Mouse (Mus musculus): ENCODE measurements around the gene Ube2ql1.

DNA sequence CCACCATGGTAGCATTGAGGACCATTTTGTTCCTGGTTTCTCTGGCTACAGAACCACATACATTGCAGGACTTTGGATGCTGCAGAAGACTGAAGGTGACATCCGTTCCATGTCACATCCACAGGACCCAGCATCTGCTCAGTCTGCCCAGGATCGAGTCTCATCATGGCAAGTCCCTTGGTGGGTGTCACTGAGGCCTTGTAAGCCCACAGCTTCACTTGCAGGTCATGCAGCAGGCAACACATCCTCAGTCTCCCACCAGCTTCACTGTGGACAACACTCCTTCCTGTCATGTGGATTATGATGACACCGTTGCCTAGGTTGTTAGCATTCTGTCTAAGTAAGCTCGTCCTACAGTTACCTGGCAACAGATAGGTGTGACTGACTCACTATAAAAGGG is 32.7 kb upstream of the Ube2ql1 start:
- TF ChIP-seq CTCF (IDR thresholded peaks at IDR 0.05; ENCODE audit: low read depth, low read length), result no peak
- no peak for TF ChIP-seq POLR2A (IDR thresholded peaks at IDR 0.05; ENCODE audit: extremely low read depth, insufficient read depth, low read length)

All from liver, adult 2 months (tissue).